9 mouse cellular contexts compared by ENCODE assay signal in the genomic region with DNA sequence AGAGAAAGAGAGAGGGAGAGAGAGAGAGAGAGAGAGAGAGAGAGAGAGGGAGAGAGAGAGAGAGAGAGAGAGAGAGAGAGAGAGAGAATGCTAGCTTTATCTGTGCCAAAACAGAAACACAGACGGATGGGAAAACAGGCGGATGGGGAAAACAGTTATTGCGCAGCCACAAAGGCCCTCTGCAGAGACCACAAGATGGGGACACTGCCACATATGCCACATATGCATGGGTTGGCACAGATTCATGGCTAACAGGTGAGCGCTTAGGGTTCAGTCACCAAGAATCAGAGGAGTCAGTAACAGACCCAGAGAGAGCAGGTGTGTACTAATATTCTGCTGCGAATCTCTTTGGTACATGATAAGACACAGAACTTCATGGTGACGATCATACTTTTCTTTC. TPM values are rescaled to one million over a fixed set of nuclear protein-coding genes. Genes with fewer than 3 reads are reported as not detected.
DNase-seq lines count a peak whose midpoint lies in the region; ATAC-seq and TF ChIP-seq lines count a peak whose summit lies in the region.
"Had no signal": no experiment of that assay in that cellular context is flagged by ENCODE, and none has a peak within 500 bp of the region (broad histone marks: within the 10 kb centered on the region; RNA-seq: fewer than 3 reads in every experiment).

No protein-coding gene starts in this region.

- H3K9ac ChIP-seq in lung, embryonic 16.5 days (ENCODE audit: low read length), result no peak overlapping the region

- no peak overlapping the region for H3K4me3 ChIP-seq in lung, embryonic 16.5 days (ENCODE audit: low read length)
- no peak overlapping the region for H3K4me3 ChIP-seq in small intestine, adult 2 months (ENCODE audit: low read depth, low read length)

- peaks cover 3% of the 10 kb centered on the region; the same call in 1 of the 2 replicates for H3K36me3 ChIP-seq in lung, embryonic 16.5 days (ENCODE audit: control insufficient read depth, insufficient read depth, low read length)
- no peaks in the 10 kb centered on the region for H3K36me3 ChIP-seq in small intestine, adult 2 months (ENCODE audit: control insufficient read depth, insufficient read depth, low read length)

- TF ChIP-seq CTCF in small intestine, adult 2 months (IDR thresholded peaks at IDR 0.05; ENCODE audit: extremely low read depth, insufficient read length, insufficient replicate concordance, low read depth, low read length), result no peak

- DNase-seq in heart, adult 11 months, result peak; percentile 90
- DNase-seq in heart, postnatal 36 days, result no peak
- DNase-seq in lung, adult 18-20 months, result no peak
- DNase-seq in induced T-regulatory cell, adult 2 months (ENCODE audit: low read depth), result peak; percentile 63
- DNase-seq in left cerebral cortex, adult 18-20 months (ENCODE audit: low spot score in 2 of 2), result no peak
- DNase-seq: gastrocnemius, postnatal 25 days had no signal

- 0 out of 2 replicates have a peak overlapping the region, but pooled peaks have one; percentile 6 for H3K4me2 ChIP-seq in lung, embryonic 16.5 days (ENCODE audit: low read depth, low read length)

- H3K9me3 ChIP-seq in lung, embryonic 16.5 days (ENCODE audit: control insufficient read depth, low read length), result no peaks in the 10 kb centered on the region

- 63% methylated on average over 6 of the region's 6 CpGs for WGBS in lung, embryonic 16.5 days
- WGBS in small intestine, adult 2 months, result 61% methylated on average over 6 of the region's 6 CpGs

- H3K4me1 ChIP-seq in lung, embryonic 16.5 days (replicated peaks; ENCODE audit: control insufficient read depth, insufficient read depth, low read length), result peaks cover 16% of the 10 kb centered on the region
- H3K4me1 ChIP-seq in small intestine, adult 2 months (ENCODE audit: control insufficient read depth, insufficient read depth, insufficient read length, low read length), result peaks cover 4% of the 10 kb centered on the region; the same call in 1 of the 2 replicates

- H3K27me3 ChIP-seq in lung, embryonic 16.5 days (ENCODE audit: control insufficient read depth, insufficient read depth, low read depth, low read length), result no peaks in the 10 kb centered on the region
- no peaks in the 10 kb centered on the region for H3K27me3 ChIP-seq in small intestine, adult 2 months (ENCODE audit: control insufficient read depth, insufficient read depth, low read length)

- no peak for TF ChIP-seq POLR2A in small intestine, adult 2 months (IDR thresholded peaks at IDR 0.05; ENCODE audit: low read depth, low read length)

- intact Hi-C loops in heart, postnatal 36 days (cut with DNase I), result no loop called here

- no peak overlapping the region for H3K27ac ChIP-seq in lung, embryonic 16.5 days (ENCODE audit: low read length)
- H3K27ac ChIP-seq in small intestine, adult 2 months (ENCODE audit: insufficient read depth, low read depth, low read length), result peak overlapping the region; percentile 79

- ATAC-seq in lung, embryonic 16.5 days (ENCODE audit: low read depth), result no peak
- no peak for ATAC-seq in frontal cortex, adult (ENCODE audit: low TSS enrichment)

RNA-seq across cellular contexts. Expression of a gene that starts 5.8 kb away (rescaled TPM):
- 10 to 100 TPM; 81.0 to 94.8 TPM for total RNA-seq in heart, postnatal 36 days (2021)
- 53.6 and 55.1 TPM in 2 replicates for polyA plus RNA-seq in lung, embryonic 16.5 days (2015; fragmentation: Nextera tagmentation; extraction: Ambion mirVana)
- 13.2 and 14.4 TPM in 2 replicates for polyA plus RNA-seq in small intestine, adult 2 months (2012; rRNA removed)
- 10 to 100 TPM; 34.6 to 34.8 TPM for total RNA-seq in left cerebral cortex, adult 18-20 months (2021)

RNA-seq across cellular contexts. Expression of a gene that starts 28.2 kb away (rescaled TPM):
- 10 to 100 TPM; 78.4 to 82.7 TPM for total RNA-seq in heart, postnatal 36 days (2021)
- polyA plus RNA-seq in lung, embryonic 16.5 days (2015; fragmentation: Nextera tagmentation; extraction: Ambion mirVana), result 47.9 and 55.8 TPM in 2 replicates
- 28.9 and 60.2 TPM in 2 replicates for polyA plus RNA-seq in small intestine, adult 2 months (2012; rRNA removed)
- 100 to 1,000 TPM in 1 of 2 experiments, 10 to 100 TPM in 1; 99.0 to 102 TPM for total RNA-seq in left cerebral cortex, adult 18-20 months (2021)

RNA-seq across cellular contexts. Expression of a gene that starts 34.0 kb away (rescaled TPM):
- 10 to 100 TPM in 1 of 2 experiments, 1 to 10 TPM in 1; 4.4 to 10.1 TPM for total RNA-seq in heart, postnatal 36 days (2021)
- 18.9 and 21.0 TPM in 2 replicates for polyA plus RNA-seq in lung, embryonic 16.5 days (2015; fragmentation: Nextera tagmentation; extraction: Ambion mirVana)
- polyA plus RNA-seq in small intestine, adult 2 months (2012; rRNA removed), result 65.6 and 74.2 TPM in 2 replicates
- 1 to 10 TPM; 3.8 TPM for total RNA-seq in left cerebral cortex, adult 18-20 months (2021)

Comparison
In these comparisons a context has a peak if more than half of its experiments do, and no peak if none do; other contexts are left out.
1. DNase-seq: peak in heart, adult 11 months (single experiment) and induced T-regulatory cell, adult 2 months (single experiment); none in heart, postnatal 36 days (0 of 2), lung, adult 18-20 months (0 of 2) and left cerebral cortex, adult 18-20 months (0 of 2).